Mouse (Mus musculus): ENCODE measurements around the gene Ctnnal1.

Ctnnal1 gene

GRCm38 (mm10) chr4:56801907-56802668 lies 62.9 kb downstream of the Ctnnal1 start, which contains the start of the genes Elp1 and Fam206a:
TSS of gene Elp1 (minus strand) at chr4:56802331.
TSS of gene Fam206a (plus strand) at chr4:56802345.
- DNase-seq (ENCODE audit: low spot score) = peak; percentile 91

DNA sequence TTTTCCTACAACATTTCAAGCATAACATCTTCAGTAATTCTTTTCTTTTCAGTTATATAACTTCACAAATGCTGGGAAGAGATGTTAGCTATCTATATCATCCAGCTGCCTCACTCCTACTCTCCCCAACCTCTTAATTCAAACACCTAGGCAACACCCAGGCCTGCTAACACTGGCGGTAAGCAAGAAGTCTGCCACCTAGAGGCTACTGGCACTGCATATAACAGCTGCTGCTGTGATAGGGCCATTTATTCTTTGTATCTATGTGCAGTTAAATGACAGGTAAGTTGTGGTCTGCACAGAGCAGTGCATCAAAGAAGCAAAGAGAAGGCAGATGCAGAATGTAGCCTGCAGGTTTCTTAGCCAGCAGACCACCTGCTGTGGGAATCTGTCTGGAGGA lies 73.6 kb downstream of the Ctnnal1 start:
- DNase-seq (ENCODE audit: low spot score) = no peak

- DNase-seq (ENCODE audit: low spot score) = no peak
Measured at GRCm38 (mm10) chr4:56771065-56771464, 93.9 kb downstream of the Ctnnal1 start.

- DNase-seq (ENCODE audit: low spot score) = no peak
Measured at GRCm38 (mm10) chr4:56768913-56769312, 96.1 kb downstream of the Ctnnal1 start.

DNA sequence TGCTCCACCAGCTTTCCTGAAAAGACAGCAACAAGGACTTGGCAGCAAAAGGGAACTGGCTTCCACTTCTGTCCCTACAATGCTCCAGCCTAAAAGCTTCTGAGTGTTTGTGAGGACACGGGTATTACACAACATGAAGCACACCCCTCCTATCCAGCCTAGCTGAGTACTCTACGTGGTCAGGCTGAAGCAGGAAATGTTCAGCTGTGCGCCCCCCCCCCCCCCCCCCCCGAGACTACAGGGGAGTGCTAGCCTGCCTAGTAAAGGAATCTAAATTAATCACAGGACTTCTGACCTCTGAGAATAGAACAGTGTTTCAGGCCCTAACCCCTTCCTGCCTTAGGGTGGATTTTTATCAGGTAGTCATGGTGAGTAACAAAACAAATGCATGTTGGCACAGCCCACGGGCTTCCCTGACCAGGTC lies 97.1 kb downstream of the Ctnnal1 start:
- DNase-seq (ENCODE audit: low spot score) = no peak

Data from left cerebral cortex, adult 11 months (tissue).